Mouse (Mus musculus) cerebellum, adult 8-10 months (tissue): ENCODE results near the gene Ntrk2.
A peak's percentile ranks its signal among the peaks of the same experiment; 100 is the strongest.
"Not testable (repeated sequence)": the region's sequence is repeated elsewhere in the genome, so short reads cannot be mapped to it uniquely, and the experiment has no call there.

Experiments used
- DNase-seq: peaks from one replicate; pipeline ENCODE4 v3.0.0; 2022

The Ntrk2 gene

DNA sequence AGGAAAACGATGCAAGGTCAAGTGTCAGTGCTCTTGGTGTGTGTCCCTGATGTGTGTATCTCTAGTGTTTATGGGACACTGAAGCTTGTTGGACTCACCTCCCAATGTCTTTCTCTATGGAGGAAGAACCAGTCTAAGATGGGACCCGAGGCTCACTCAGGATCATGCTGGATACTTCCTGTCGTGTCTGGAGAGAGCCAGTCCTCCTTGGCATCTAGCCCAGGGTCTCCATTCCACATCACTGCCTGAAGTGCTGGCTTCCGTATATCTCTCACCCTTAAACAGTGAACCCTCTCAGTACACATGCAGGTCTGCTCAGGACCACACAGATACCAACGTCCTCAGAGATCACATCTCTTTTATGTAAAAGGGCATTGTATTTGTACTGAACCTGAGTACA lies 166.1 kb downstream of the Ntrk2 start:
- DNase-seq: no peak

DNA sequence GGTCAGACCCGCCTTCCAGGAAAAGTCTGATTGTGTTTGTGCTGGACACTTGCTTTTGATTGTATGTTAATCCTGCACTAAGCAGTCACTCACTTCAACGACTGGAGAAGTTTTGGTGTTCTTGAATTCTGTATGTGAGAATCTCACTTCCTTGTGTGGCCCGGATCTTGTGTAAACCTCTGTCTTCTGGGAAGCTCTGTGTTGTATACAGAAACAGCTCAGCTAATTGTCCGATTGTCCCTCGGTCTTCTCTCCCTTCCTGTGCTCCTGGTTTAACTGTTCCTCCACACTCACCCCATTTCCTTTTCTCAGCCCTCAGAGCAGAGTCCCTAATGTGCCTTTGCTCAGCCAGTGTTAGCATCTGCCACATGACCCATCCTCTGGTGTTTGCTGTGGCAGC lies 190.1 kb downstream of the Ntrk2 start:
- no peak for DNase-seq

DNA sequence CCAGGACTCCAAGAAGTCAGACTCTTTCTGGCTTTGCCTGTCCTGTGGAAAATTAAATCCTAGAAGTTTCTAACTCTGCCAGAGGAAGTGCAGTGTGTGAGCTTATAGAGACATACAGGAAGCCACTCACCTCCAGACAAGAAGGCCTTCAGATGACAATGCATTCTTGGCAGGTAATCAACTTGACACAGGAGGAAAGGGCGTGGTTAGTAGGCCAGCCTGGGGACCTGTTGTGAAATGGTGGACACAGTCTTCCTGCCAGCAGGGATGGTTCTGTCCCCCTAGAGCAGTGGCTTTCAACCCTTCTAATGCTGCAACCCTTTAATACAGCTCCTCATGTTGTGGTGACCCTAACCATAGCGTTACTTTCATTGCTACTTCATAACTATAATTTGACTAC lies 191.4 kb downstream of the Ntrk2 start:
- DNase-seq: no peak

DNA sequence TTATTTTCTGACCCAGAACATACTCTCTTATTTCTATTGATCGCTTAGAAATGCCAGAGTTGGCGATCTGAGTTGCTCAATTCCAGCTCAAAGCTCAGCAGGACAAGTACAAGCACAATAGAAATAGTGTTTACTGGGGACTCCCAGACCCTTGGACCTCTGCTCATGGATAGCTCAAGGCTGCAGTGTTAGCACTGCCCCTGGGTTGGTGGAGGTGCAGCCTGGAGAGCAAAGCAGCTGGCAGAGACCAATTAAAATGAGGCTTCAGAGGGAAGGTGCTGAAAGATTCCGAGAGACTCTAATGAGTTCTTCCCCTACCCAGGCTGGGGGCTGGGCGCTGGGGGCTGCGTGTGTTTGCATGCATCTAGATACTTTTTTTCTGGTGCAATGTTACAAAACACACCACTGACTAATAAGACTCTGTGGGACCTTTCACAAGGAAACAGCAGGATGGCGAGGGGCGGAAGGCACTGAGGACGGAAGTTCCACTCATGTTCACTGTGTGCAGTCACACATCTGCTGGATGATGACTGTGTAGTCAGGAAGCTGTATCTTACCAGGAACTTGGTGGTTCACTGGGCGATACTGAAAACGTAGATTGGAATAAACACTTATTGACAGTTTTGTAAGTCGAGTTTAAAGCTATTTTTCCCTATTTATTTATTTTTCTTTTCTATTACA lies 193.1 kb downstream of the Ntrk2 start:
- no peak for DNase-seq

DNA sequence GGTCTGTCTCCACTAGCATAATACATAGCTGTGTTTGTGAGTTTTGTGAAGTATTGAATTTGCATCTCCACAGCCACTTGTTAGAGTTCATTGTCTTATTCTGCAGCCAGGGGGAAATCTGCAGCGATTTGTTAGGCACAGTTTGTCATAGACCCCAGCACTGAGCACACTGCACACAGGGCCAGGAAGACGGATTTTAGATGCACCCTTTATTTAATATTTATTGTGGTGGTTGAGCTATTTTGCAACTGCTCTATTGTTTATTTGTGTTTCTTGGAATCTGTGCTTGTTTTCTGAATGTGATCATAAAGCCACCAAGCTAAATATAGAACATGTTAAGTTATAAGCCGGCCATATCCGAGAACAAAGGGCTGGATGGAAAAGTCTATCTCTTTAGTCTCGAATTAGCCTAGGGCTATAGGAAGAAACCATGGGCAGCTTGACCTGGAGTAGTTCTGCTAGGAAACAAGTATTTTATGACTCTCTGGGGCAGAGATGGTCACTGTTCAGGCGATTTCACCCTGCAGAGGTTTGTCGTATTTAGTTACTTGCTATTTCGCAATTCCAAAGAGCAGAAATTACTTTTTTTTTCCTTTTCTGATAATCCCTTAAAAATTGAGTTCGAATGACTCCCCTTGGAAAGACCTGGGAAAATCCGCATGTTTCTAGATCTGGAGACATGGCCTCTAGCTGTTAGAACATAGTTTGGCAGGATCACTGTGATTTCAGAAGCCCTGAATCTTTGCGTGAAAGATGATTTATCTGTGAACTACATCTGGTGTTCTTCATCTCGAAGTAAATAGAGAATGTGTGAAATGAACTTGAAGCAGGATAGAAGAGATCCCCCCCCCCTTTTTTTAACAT lies 196.8 kb downstream of the Ntrk2 start:
- no peak for DNase-seq

DNA sequence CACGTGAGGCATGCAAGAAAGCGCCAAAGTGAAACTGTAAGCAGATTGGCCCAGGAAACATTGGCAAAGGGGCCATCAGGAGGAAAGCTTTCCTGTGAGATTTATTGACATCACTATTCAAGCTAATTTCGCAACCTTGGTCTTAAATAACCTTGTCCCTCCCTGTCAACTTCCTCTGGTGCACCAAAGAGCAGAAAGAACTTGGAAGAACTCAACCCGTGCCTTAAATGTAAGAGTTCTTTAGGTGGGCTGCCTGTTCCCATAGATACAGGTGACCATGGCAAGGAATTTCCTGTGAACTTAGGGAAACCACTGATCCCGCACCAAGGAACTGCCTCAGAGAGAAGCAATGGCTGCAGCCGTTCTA lies 197.4 kb downstream of the Ntrk2 start:
- DNase-seq: no peak

DNA sequence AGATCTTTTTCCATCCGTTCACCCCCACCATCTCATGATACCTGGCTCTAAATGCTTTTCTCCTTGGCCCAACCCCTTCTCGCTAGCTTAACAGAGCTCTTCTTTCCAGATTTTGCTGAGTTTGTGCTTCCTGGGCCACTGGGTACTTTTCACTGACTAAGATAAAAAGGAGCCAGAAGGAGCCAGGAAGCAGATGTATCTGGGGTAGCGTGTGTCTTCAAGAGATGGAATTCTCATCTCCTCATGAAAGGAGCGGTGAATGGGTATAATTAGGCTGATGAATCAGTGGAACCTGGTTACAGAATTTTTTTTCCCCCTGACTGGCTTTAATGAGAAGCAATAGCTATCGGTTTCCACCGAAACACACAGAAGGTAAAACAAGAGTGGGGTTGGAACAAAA lies 198.2 kb downstream of the Ntrk2 start:
- DNase-seq: no peak

DNA sequence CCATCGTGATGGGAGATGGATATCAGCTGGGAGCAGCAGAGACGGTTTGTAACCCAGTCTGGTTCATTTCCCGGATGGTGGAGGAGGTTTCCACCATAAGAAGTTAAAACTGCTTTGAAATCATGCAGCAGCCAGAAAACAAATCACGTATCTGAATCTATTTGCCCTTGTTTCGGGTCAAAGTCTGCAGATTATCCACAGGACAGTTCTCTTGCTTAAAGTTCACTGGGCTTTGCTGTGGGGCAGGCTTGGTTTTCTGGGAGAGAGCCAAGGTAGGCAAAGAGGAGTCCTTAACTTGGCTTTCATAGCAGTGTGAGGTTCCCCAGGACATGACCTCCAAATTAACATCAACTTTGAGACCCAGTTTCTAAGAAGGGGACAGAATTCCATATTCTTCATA lies 203.5 kb downstream of the Ntrk2 start:
- no peak for DNase-seq

DNA sequence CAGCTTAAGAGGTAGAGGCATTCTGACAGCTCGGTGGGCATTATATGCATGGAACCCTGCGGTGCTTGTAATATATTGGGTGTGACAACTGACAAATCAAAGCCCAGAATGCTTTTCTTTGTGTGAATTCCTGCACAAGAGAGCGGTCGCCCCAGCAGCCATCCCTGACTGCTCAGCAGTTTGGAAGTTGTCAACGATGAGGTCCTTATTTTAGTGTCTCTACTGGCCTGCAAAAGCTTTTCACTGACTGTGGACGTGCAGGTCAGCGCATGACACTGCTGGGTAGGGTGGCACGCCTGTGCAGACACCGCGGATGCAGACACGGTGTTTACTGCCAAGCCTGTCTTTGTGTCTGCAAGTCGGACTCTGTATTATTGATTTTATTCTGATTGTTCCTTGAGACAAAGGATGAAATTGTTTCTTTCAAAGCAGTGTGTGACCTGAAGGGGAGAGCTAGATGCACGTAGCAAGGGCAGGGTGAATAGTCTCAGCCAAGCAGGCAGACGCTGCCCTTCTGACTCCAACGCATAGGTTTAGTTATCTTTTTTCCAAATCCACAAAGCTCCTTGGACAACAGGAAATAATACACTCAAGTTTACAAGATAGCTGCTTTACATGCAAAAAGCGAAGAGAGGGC lies 204.6 kb downstream of the Ntrk2 start:
- peak; percentile 32 for DNase-seq

DNA sequence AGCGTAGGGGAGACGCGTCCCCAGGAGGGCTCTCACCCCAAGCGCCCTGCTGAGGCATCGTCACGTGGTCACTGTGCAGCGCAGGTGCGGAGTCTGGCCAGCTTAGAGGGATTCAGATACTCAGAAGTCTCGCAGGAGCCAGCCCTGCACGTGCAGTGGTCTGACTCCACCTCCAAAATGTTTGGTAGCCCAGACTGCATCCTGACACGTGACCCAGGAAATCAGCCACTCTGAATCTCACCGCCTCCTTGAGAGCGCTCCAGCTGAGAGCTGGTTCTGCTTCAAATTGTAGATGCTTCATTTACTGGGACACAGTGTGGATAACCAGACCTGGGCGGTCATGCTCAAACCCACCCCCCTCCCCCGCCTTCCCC lies 205.1 kb downstream of the Ntrk2 start:
- DNase-seq: peak; percentile 63

DNA sequence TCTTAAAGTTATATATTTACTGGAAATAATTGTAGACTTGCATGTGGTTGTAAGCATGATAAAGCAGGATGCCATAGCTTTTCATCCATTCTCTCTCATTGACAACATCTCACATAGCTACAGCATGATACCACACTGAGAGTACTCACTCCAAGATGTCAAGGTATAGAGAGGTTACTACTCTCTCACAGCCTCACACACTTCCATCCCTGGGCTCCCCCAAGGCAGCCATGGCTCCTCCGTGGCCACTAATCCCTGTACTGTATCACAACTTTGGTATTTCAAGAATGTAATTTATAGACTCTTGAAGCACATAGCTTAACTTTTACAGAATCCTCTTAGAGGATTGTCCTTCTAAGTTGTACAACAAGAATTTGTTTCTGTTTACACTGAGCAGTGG lies 209.0 kb downstream of the Ntrk2 start:
- no peak for DNase-seq

DNA sequence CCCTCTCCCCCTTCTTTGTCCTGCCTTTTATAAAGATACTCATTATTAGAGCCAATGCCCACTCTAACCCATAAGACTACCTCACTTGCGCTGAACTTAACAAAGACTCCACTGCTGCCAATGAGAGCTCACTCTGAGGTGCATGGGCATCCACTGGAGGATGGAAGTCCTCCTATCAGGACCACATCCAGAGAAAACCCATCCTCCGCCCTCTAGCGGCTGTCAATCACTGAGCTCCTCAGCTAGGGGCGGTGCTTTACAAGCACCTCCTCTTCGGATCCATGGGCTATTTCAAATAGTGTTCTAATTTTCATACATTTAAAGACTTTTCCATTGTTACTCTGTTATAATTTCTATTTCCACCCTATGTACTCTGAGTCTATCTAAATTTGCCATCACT lies 210.8 kb downstream of the Ntrk2 start:
- no peak for DNase-seq

DNA sequence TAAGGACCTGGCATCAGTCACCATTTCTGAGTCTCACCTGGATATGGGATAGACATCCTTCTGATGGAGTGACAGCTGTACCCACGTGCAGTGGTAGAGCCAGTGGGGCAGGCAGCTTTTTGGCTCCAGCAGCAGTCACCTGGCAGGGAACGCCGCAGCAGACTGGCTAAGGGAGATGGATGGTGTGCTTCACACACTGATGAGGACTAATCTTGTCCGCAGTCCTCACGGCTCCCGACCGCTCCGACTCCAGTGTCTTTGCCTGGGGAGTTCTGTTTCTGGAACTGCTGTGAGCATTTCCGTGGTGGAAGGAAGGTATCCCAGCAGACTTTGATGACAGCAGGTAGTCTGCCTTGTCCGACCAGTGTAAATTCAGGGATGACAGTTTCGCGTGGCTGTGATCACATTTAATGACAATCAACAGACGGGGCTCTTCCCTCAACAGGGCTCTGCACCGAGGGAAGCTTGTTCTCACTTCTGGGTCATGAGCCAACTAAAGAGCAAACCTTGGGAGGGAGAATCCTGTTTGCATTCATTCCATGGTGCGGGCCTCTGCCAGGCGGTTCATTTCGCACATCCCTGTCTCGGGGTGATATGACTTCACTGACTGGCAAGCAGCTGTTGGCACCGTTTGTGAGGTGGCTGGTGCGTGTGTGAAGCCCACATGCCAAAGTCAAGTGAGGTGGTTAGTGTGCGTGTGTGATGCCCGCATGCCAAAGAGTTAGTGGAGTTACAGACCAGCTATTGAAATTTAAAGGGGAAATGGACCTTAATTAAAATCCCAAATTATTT lies 216.1 kb downstream of the Ntrk2 start:
- DNase-seq: peak; percentile 27

DNA sequence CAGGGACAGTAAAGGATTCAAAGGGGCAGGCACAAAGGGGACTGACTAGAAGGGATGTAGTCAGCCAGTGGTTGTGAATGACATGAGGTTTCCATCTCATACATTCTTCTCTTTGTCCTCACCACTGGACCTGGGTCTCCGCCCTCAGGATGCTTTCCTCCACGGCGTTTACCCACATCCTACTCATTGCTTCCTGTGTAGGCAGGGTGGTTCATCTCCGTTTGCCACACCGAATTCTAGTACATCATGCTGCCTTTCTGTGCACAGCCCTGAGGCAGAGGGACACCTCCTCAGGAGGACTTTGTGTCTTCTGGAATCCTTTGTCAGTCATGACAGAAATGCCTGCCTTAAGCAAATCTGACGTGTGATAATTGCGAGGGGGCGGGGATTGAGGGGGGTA lies 219.3 kb downstream of the Ntrk2 start:
- no peak for DNase-seq

DNA sequence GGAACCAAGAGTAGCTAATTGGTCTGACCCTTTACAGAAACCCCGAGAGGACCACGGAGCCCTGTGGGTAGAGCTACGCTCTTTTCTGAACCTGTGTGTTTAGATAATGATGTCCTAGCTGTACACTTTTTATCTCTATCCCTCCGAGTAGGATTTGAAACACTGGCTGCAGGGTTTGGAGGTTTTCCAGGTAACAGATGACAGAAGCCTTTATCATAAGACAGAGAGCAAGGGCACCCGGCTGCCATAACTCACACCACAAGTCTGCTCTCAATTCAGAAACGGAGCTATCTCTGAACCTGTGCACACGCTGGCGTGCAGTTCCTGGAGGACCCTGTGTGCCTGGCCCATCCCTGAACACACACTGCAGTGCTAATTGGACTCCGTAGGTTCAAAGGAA lies 221.1 kb downstream of the Ntrk2 start:
- no peak for DNase-seq

DNA sequence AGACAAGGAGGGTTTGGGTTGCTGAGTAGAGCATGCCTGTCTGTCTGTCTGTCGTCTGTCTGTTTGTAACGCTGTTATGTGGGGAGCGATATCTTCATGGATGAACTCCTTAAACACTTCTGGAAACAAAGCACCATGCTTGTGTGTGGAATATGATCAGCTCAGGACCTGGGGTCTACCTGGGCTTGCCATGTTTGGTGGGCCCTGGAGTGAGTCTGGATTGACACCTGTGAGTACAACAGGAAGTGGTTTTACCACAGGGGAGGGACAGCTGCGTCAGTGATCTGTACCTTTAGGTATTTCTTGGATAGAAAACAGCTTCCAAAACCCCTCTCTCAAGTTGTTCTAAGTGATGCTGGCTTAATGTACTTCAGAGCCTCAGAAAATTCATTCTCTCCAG lies 222.2 kb downstream of the Ntrk2 start:
- no peak for DNase-seq

DNA sequence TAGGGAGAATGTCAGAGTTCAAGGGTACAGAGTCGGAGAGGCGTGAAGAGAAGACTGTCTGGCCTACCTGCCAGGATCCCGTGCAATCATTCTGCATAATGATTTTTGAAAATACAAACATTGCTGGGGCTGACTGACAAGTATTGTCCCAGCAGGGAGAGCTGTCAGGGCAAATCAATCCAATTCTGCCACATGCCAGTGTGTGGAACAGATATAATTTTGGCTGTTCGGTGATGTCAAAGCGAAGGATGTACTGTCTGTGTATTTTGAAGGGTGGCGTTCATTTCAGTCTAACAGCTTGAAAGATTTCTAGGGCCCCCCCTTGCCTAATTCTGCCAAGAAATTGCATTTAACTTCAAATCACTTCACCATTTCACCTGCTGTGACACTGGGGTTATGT lies 224.2 kb downstream of the Ntrk2 start:
- DNase-seq: no peak

DNA sequence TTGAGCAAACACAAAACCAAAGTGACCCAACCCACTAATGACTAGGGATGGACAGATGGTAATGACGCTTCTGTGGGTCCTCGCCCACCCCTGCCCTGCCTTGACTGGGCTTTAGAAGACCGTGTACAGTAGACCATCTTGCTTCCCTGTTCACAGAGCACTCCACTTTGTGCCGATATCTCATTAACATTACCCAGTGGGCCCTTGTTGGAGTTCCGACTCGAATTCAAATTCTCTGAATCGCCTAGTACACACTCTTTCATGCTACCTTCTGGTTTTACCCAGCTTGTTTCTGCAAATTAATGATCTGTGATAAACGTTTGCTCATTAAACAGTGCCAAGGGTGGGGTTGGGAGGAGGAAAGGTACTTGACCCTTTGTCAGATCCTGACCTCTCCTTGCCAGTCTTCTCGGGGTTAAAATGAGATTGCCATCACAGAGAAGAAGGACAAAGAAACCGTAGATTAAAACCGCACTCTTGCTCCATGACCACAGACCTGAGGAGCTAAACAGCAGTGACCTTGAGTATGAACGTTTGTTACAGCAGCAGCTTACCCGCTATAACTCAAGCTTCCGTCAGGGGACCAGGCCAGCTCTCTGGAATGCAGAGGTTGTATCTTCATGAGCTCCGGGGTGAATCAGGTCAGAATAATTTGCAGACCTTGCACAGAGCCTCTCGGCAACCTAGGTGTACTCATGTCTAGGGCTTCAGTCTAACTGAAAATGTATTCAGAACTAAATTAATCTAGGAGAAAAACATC lies 234.0 kb downstream of the Ntrk2 start:
- DNase-seq: no peak

DNA sequence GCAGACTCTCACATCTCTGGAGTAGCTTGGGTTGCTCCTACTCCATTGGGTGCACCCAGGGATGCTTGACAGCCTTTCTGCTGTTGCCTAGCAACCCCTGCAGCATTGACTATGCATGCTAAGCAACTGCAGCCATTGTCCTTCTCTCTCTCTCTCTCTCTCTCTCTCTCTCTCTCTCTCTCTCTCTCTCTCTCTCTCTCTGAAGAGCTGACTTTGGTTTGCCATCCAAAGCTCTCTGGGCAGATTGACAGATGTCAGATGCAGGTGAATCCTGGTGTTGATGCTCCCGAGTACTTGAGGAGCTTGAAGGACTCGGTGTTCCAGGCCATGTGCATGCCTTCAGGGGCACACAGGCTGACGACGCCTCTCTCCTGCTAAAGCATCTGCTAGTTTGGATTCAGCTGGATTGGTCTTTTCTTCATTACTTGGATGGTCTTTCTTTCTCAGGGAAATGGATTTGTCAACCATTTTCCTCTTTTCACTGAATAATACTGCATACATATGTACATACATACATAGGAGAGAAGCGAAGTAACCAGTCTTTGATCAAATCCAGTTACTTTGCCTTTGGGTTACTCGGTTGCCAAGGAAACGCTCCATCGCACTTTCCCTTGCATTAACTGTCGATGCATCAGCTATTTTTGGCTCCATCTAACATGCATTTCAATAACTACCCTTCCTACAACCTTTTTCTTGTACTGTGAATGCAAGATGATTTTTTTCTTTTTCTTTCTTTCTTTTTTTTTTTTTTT lies 234.8 kb downstream of the Ntrk2 start:
- no peak for DNase-seq

DNA sequence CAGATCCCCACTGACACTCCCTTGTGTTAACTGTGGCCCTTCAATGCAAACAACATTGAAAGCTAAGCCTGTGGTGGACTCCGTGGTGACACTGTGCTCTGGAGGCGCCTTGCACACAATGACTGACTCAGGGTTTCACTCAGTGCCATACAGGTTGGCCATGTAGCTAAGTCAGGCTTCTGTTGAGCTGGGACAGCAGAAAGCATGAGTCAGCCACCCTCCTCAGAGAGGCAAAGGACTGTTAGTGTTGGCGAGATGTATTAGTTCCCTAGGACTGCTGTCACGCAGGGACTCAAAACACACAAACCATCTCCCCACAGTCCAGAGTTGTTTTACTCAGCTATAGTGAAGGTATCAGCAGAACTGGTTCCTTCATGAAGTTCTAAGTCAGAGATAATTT lies 245.8 kb downstream of the Ntrk2 start:
- no peak for DNase-seq

DNA sequence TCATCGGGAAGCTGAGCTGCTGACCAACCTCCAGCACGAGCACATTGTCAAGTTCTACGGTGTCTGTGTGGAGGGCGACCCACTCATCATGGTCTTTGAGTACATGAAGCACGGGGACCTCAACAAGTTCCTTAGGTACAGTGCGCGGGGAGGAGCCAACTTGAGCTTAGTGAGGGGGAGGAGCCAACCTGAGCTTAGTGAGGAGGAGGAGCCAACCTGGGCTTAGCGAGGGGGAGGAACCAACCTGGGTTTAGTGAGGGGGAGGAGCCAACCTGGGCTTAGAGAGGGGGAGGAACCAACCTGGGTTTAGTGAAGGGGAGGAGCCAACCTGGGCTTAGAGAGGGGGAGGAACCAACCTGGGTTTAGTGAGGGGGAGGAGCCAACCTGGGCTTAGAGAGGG lies 248.0 kb downstream of the Ntrk2 start:
- DNase-seq: not testable (repeated sequence)

DNA sequence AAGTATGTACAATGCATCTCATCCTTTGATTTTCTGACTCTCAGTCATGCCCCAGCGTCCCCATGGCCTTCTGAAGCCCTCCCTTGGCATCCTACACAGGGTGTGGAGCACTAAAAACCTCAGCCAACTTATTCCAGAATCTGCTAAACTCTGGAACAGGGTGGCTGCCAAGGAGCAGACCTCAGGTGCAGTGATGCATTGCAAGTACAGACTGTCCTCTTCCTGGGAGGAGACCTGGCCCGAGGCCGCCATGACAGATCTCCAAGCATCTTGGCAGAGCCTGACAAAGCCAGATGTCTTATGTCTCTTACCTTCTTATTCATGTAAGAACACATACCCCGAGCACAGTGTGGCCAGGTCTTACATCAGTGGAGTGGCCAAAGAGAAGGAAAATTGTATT lies 250.5 kb downstream of the Ntrk2 start:
- peak; percentile 24 for DNase-seq
